ENCODE assay signal across 8 mouse cellular contexts in the genomic region with DNA sequence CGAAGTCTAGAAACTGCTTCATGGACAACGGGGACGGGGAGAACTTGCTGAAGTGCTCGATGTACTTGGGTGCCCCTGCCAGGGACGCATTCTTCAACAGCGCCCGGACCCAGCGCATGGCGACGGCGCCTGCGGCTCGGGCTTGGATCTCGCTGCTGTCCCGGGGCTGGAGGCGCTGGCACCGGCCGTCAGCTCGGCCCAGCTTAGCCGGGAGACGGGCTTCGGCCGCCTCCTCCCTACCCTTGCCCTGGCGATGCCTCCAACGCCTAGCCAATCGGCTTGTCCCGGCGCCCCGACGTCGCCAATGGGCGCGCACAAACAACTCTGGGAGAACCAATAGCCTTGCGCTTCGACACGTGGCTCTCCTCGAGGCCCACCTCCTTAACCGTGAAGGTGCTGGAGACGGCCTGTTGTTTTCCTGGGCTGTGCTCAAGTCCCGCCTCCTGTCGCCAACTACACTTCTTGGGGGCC. TPM values are rescaled to one million over a fixed set of nuclear protein-coding genes. Genes with fewer than 3 reads are reported as not detected.
DNase-seq lines count a peak whose midpoint lies in the region; ATAC-seq and TF ChIP-seq lines count a peak whose summit lies in the region.

A gene (minus strand): TSS at position 216 of the 471 bp plus-strand sequence.

- under 1% methylated on average over 41 of the region's 41 CpGs for WGBS in forebrain, embryonic 14.5 days
- 0% methylated on average over 41 of the region's 41 CpGs for WGBS in liver, embryonic 15.5 days (ENCODE audit: insufficient replicate concordance)
- WGBS in neural tube, embryonic 11.5 days = under 1% methylated on average over 41 of the region's 41 CpGs
- WGBS in stomach, embryonic 16.5 days = under 1% methylated on average over 41 of the region's 41 CpGs

- DNase-seq in G1E (ENCODE audit: low spot score) = peak; percentile 99
- peak; percentile 99 for DNase-seq in cerebellum, adult 11-12 months
- DNase-seq in forebrain, embryonic 14.5 days (ENCODE audit: low spot score) = peak; percentile 99
- peak; percentile 97 to 98 for DNase-seq in heart, postnatal 10 days
- DNase-seq in kidney, postnatal 4 days = peak; percentile 95 to 98
- DNase-seq in neural tube, embryonic 11.5 days (ENCODE audit: low spot score) = peak; percentile 97

- H3K27ac ChIP-seq in forebrain, embryonic 14.5 days (ENCODE audit: low read depth, low read length) = peak within 1 kb of the TSS; percentile 60
- H3K27ac ChIP-seq in liver, embryonic 15.5 days (replicated peaks) = peak within 1 kb of the TSS; percentile 78
- H3K27ac ChIP-seq in neural tube, embryonic 11.5 days (ENCODE audit: low read depth, low read length) = no peak within 1 kb of the TSS
- peak within 1 kb of the TSS; percentile 61 for H3K27ac ChIP-seq in stomach, embryonic 16.5 days (ENCODE audit: low read length)

- H3K36me3 ChIP-seq in G1E (replicated peaks) = peaks cover 39% of the 10 kb centered on the region
- H3K36me3 ChIP-seq in forebrain, embryonic 14.5 days (ENCODE audit: control insufficient read depth, insufficient read depth, low read length) = no peaks in the 10 kb centered on the region
- H3K36me3 ChIP-seq in liver, embryonic 15.5 days (replicated peaks) = no peaks in the 10 kb centered on the region
- no peaks in the 10 kb centered on the region for H3K36me3 ChIP-seq in neural tube, embryonic 11.5 days (ENCODE audit: control insufficient read depth, insufficient read depth, low read length)
- H3K36me3 ChIP-seq in stomach, embryonic 16.5 days (ENCODE audit: control insufficient read depth, insufficient read depth, low read length) = no peaks in the 10 kb centered on the region

- H3K27me3 ChIP-seq in G1E (ENCODE audit: insufficient read depth, low read length) = peaks cover 18% of the 10 kb centered on the region; the same call in 1 of the 2 replicates
- no peaks in the 10 kb centered on the region for H3K27me3 ChIP-seq in forebrain, embryonic 14.5 days (replicated peaks; ENCODE audit: control insufficient read depth, insufficient read depth, low read length)
- 0 out of 2 replicates have a peak, but pooled peaks cover 5% of the 10 kb centered on the region for H3K27me3 ChIP-seq in liver, embryonic 15.5 days
- no peaks in the 10 kb centered on the region for H3K27me3 ChIP-seq in neural tube, embryonic 11.5 days (ENCODE audit: control insufficient read depth, insufficient read depth, low read length)
- no peaks in the 10 kb centered on the region for H3K27me3 ChIP-seq in stomach, embryonic 16.5 days (ENCODE audit: control insufficient read depth, insufficient read depth, low read length)

- no peak for TF ChIP-seq CTCF in G1E (IDR thresholded peaks at IDR 0.05; ENCODE audit: low read depth, low read length)

- intact Hi-C loops in heart, postnatal 10 days (cut with DNase I) = loop anchor here (5.0 to 10.0 kb wide), 2 partner anchors 64 to 214 kb away; a partner anchor contains a TSS

- H3K4me3 ChIP-seq in G1E (ENCODE audit: low read depth, low read length) = peak within 1 kb of the TSS; percentile 75
- H3K4me3 ChIP-seq in forebrain, embryonic 14.5 days (ENCODE audit: low read depth, low read length) = peak within 1 kb of the TSS; percentile 69
- peak within 1 kb of the TSS; percentile 76 for H3K4me3 ChIP-seq in liver, embryonic 15.5 days (replicated peaks)
- peak within 1 kb of the TSS; percentile 68 for H3K4me3 ChIP-seq in neural tube, embryonic 11.5 days (ENCODE audit: low read depth, low read length)
- peak within 1 kb of the TSS; percentile 73 for H3K4me3 ChIP-seq in stomach, embryonic 16.5 days (replicated peaks; ENCODE audit: low read length)

- peak within 1 kb of the TSS; percentile 68 for H3K9ac ChIP-seq in forebrain, embryonic 14.5 days (ENCODE audit: low read length)
- H3K9ac ChIP-seq in liver, embryonic 15.5 days = peak within 1 kb of the TSS; percentile 80
- H3K9ac ChIP-seq in neural tube, embryonic 11.5 days (ENCODE audit: low read length) = peak within 1 kb of the TSS; percentile 69
- H3K9ac ChIP-seq in stomach, embryonic 16.5 days (ENCODE audit: low read length) = peak within 1 kb of the TSS; percentile 75

- H3K4me1 ChIP-seq in G1E (ENCODE audit: insufficient read depth, low read depth, low read length) = peaks cover 39% of the 10 kb centered on the region
- H3K4me1 ChIP-seq in forebrain, embryonic 14.5 days (ENCODE audit: control insufficient read depth, insufficient read depth, low read length) = peaks cover 10% of the 10 kb centered on the region; the same call in 1 of the 2 replicates
- peaks cover 38% of the 10 kb centered on the region for H3K4me1 ChIP-seq in liver, embryonic 15.5 days (replicated peaks)
- H3K4me1 ChIP-seq in neural tube, embryonic 11.5 days (ENCODE audit: control insufficient read depth, insufficient read depth, low read length) = peaks cover 6% of the 10 kb centered on the region
- peaks cover 22% of the 10 kb centered on the region for H3K4me1 ChIP-seq in stomach, embryonic 16.5 days (ENCODE audit: control insufficient read depth, insufficient read depth, low read length)

- peak within 1 kb of the TSS; percentile 91 for H3K4me2 ChIP-seq in forebrain, embryonic 14.5 days (ENCODE audit: low read length)
- H3K4me2 ChIP-seq in liver, embryonic 15.5 days = peak within 1 kb of the TSS; percentile 97
- peak within 1 kb of the TSS; percentile 95 for H3K4me2 ChIP-seq in neural tube, embryonic 11.5 days (ENCODE audit: low read depth)
- peak within 1 kb of the TSS; percentile 83 for H3K4me2 ChIP-seq in stomach, embryonic 16.5 days (ENCODE audit: low read depth, low read length)

- H3K9me3 ChIP-seq in G1E (replicated peaks) = no peaks in the 10 kb centered on the region
- H3K9me3 ChIP-seq in forebrain, embryonic 14.5 days (replicated peaks; ENCODE audit: control insufficient read depth, low read length) = no peaks in the 10 kb centered on the region
- no peaks in the 10 kb centered on the region for H3K9me3 ChIP-seq in liver, embryonic 15.5 days (replicated peaks)
- no peaks in the 10 kb centered on the region for H3K9me3 ChIP-seq in neural tube, embryonic 11.5 days (ENCODE audit: control insufficient read depth, low read length)
- no peaks in the 10 kb centered on the region for H3K9me3 ChIP-seq in stomach, embryonic 16.5 days (replicated peaks; ENCODE audit: control insufficient read depth, low read length)

- ATAC-seq in G1E (ENCODE audit: extremely low read depth, insufficient number of reproducible peaks, low FRiP score, poor library complexity, severe bottlenecking) = peak; percentile 98
- ATAC-seq in forebrain, embryonic 14.5 days = peak; percentile 98
- peak; percentile 98 for ATAC-seq in liver, embryonic 15.5 days (ENCODE audit: insufficient read depth)
- peak; percentile 97 for ATAC-seq in neural tube, embryonic 11.5 days (ENCODE audit: insufficient read depth, low FRiP score, low TSS enrichment)
- ATAC-seq in stomach, embryonic 16.5 days (ENCODE audit: insufficient read depth, low FRiP score) = peak; percentile 96

RNA-seq across cellular contexts. Expression of the gene that starts here (rescaled TPM):
- total RNA-seq in G1E (2014; fragmentation: Nextera tagmentation) = 40.3 and 46.1 TPM in 2 replicates
- 3.7 and 3.9 TPM in 2 replicates for total RNA-seq in G1E (2017)
- polyA plus RNA-seq in G1E (2012) = 33.7 and 37.8 TPM in 2 replicates
- 20.1 and 24.2 TPM in 2 replicates for polyA plus RNA-seq in forebrain, embryonic 14.5 days (2014; fragmentation: Nextera tagmentation; extraction: Ambion mirVana)
- 100 to 1,000 TPM; 261 to 278 TPM for total RNA-seq in heart, postnatal 10 days (2021)
- 10.2 and 10.8 TPM in 2 replicates for polyA plus RNA-seq in liver, embryonic 15.5 days (2015; fragmentation: Nextera tagmentation; extraction: Ambion mirVana)
- 16.2 and 17.9 TPM in 2 replicates for polyA plus RNA-seq in neural tube, embryonic 11.5 days (2014; fragmentation: Nextera tagmentation; extraction: Ambion mirVana)
- polyA plus RNA-seq in stomach, embryonic 16.5 days (2015; fragmentation: Nextera tagmentation; extraction: Ambion mirVana) = 37.9 and 39.3 TPM in 2 replicates

Comparison
In these comparisons a context has a peak if more than half of its experiments do, and no peak if none do; other contexts are left out.
1. RNA of the gene that starts here (total RNA-seq): 261 to 278 TPM in heart, postnatal 10 days; 3.7 to 46.1 TPM in G1E; every median in the first group is over 4 times any median in the second.
2. Peak in every context shown above with its lines, with median percentiles within 50 percentile points of each other: ATAC-seq, DNase-seq, H3K4me3 ChIP-seq, H3K4me2 ChIP-seq and H3K9ac ChIP-seq.